Mouse (Mus musculus) adrenal gland, postnatal 14 days (tissue): Measurements from ENCODE around the gene Gm44805. TPM values are rescaled to one million over a fixed set of nuclear protein-coding genes. Genes with fewer than 3 reads are reported as not detected.
A peak's percentile ranks its signal among the peaks of the same experiment; 100 is the strongest.

Experiments used
- DNase-seq: peaks from one replicate; pipeline ENCODE4 v3.0.0; 2021; ENCODE audit warnings: mixed read lengths
- total RNA-seq: library from RNA; stranded (reverse); gene quantifications from 2 replicates; pipeline ENCODE4 v1.2.3, GENCODE M21; 2021

The Gm44805 gene
- total RNA-seq, 1 experiment from 2014 or later: 1.7 TPM

- peak; percentile 98 for DNase-seq
These were observed 52.5 kb downstream of the Gm44805 start for GRCm38 (mm10) chr7:19628536-19629360.

- no peak for DNase-seq
These were observed 53.1 kb downstream of the Gm44805 start for GRCm38 (mm10) chr7:19628192-19628535.

GRCm38 (mm10) chr7:19627721-19628120 lies 53.5 kb downstream of the Gm44805 start:
- no peak for DNase-seq

- DNase-seq: no peak
These were observed 57.8 kb downstream of the Gm44805 start for GRCm38 (mm10) chr7:19623433-19623832.

- DNase-seq: no peak
These were observed 59.0 kb downstream of the Gm44805 start for GRCm38 (mm10) chr7:19622241-19622640.

Other genes starting within 250 kb of the Gm44805 start
- gene Mark4, start 222.6 kb downstream of the Gm44805 start, total RNA-seq: 45.1 and 45.2 TPM in 2 replicates
- 21.8 and 22.0 TPM in 2 replicates for gene Exoc3l2, start 218.1 kb downstream of the Gm44805 start, total RNA-seq
- gene Bloc1s3, start 173.1 kb downstream of the Gm44805 start, total RNA-seq: 6.7 and 8.6 TPM in 2 replicates
- gene Trappc6a, start 173.0 kb downstream of the Gm44805 start, total RNA-seq: 69.4 and 71.2 TPM in 2 replicates
- 0.15 and 0.83 TPM in 2 replicates for gene Nkpd1, start 163.6 kb downstream of the Gm44805 start, total RNA-seq
- 58.8 and 64.2 TPM in 2 replicates for gene Ppp1r37, start 118.3 kb downstream of the Gm44805 start, total RNA-seq
- 0.44 and 1.1 TPM in 2 replicates for gene Zfp296, start 104.1 kb downstream of the Gm44805 start, total RNA-seq
- 59.3 and 65.4 TPM in 2 replicates for gene Gemin7, start 103.8 kb downstream of the Gm44805 start, total RNA-seq
- gene Clasrp, start 76.9 kb downstream of the Gm44805 start, total RNA-seq: 36.9 and 52.2 TPM in 2 replicates
- gene Relb, start 52.0 kb downstream of the Gm44805 start, total RNA-seq: 19.3 and 26.2 TPM in 2 replicates
- gene Clptm1, start 16.4 kb downstream of the Gm44805 start, total RNA-seq: 116 and 119 TPM in 2 replicates
- 53.4 TPM in 1 of 2 replicates, not detected in the other for gene Apoc2, start 3.5 kb downstream of the Gm44805 start, total RNA-seq
- 72.2 and 240 TPM in 2 replicates for gene Apoc4, start 56 bp upstream of the Gm44805 start, total RNA-seq
- 845 and 1,967 TPM in 2 replicates for gene Apoc1, start 11.2 kb upstream of the Gm44805 start, total RNA-seq
- 972 and 3,675 TPM in 2 replicates for gene Apoe, start 17.8 kb upstream of the Gm44805 start, total RNA-seq
- 136 and 145 TPM in 2 replicates for gene Tomm40, start 34.0 kb upstream of the Gm44805 start, total RNA-seq
- gene Nectin2, start 69.1 kb upstream of the Gm44805 start, total RNA-seq: 90.1 and 94.7 TPM in 2 replicates
- gene Bcam, start 89.6 kb upstream of the Gm44805 start, total RNA-seq: 59.8 and 70.8 TPM in 2 replicates
- 1.4 TPM in 1 of 2 replicates, not detected in the other for gene Cblc, start 115.4 kb upstream of the Gm44805 start, total RNA-seq
- 26.6 and 36.9 TPM in 2 replicates for gene Bcl3, start 141.3 kb upstream of the Gm44805 start, total RNA-seq
- gene Gm19345, start 170.6 kb upstream of the Gm44805 start, total RNA-seq: 0.59 TPM in 1 of 2 replicates, not detected in the other
- gene Ceacam16, start 179.9 kb upstream of the Gm44805 start, total RNA-seq: 0.33 and 0.38 TPM in 2 replicates
- not detected in 2 replicates for gene Ceacam19, start 206.5 kb upstream of the Gm44805 start, total RNA-seq
- gene Pvr, start 239.7 kb upstream of the Gm44805 start, total RNA-seq: 31.0 and 34.1 TPM in 2 replicates